Mouse (Mus musculus): Measurements from ENCODE around the gene Ifi203. TPM values are rescaled to one million over a fixed set of nuclear protein-coding genes. Genes with fewer than 3 reads are reported as not detected.
"Not testable (repeated sequence)": the region's sequence is repeated elsewhere in the genome, so short reads cannot be mapped to it uniquely, and the experiment has no call there.

Gene Ifi203
- total RNA-seq (2021) (10 to 100 TPM in 1 of 2 experiments, 1 to 10 TPM in 1; 9.6 to 14.0 TPM), polyA plus RNA-seq (2012; rRNA removed) (10.7 and 21.8 TPM in 2 replicates)
- long read RNA-seq, partial matches to known transcripts: 3 of 7 reads
- long read RNA-seq, other reads (novel, unspliced or antisense): 2 of 7 reads

DNA sequence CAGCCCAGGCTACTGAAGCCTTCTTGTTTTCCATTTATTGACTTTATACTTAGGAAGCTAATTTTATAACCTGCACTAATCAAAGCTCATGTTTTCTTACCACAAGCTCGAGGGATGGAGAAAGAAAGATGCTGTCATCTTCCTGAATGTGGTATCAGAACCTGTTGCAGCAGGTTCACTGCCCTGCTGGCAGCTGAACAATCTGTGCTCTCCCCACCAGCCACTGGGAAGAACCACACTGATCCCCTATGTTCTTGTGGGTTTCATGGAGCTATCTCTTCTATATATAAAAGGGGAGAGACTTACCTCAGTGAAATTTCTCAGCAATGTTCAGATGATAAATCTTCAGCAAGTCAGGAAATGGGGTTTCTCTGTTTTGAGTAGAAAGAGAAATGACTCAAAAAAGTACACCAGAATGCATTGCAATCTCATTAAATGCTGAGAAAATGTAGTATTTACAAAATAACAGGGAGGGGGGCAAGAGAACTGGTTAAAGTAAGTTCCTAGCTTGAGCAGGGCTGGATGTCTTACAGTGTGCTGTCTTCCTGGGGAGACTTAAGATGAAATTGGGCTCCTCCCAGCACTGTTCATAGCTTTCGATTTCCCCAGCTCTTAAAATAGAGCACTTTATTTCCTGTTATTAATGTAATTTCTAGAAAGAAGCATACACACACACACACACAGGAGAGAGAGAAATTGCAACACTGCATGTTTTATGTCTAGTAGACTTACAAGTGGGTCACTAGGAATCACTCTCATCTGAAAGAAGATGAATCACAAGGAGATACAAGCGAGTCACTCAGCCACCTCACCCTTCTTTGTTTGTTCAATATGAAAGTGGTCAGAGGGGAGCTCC is at the start of gene Ifi203, which contains the start of gene Mndal:
TSS of gene Ifi203 (minus strand) at position 749 of the 856 bp plus-strand sequence.
TSS of gene Mndal (minus strand) at position 568 of the 856 bp plus-strand sequence.
- peak in 1 of 2 experiments; percentile 10 for DNase-seq
- H3K9ac ChIP-seq (ENCODE audit: low read depth, low read length): peak within 1 kb of the TSS; percentile 63
- H3K4me1 ChIP-seq (ENCODE audit: control insufficient read depth, insufficient read depth, low read length); H3K79me2 ChIP-seq (replicated peaks; ENCODE audit: control insufficient read depth, insufficient read depth, low read length); H3K36me3 ChIP-seq (ENCODE audit: control insufficient read depth, insufficient read depth, low read length); H3K27me3 ChIP-seq (ENCODE audit: control insufficient read depth, insufficient read depth, low read length); intact Hi-C loops (cut with DNase I): not testable (repeated sequence)
- H3K27ac ChIP-seq: peak within 1 kb of the TSS; percentile 84
- H3K4me3 ChIP-seq: peak within 1 kb of the TSS; percentile 54
- 29% methylated on average over 3 of the region's 3 CpGs for WGBS

DNA sequence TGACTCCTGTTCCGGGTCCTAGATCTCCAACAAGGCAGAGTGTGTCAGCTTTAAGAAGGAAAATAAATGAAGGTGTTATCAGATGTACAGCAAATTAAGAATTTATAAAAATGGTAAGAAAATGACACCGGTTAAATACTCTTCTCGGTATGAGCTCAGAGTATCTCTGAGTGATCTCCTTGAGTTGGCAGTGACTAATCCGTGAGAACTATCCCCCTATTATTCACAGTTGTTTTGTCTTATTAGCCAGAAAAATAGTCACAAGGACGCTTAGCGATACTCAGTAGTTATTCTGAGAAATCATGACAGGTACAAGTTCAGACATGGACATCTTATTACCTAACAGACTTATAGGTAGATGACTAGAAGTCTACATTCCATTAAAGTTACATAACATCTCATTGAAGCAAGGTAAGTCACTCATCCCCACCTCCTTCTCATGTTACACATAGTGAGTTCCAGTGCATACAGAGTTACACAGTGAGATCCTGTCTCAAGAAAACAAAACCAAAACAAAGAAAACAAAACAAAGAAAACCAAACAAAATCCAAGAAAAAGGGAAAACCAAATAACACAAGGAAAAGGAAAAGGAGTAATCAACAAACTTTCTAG is 40.3 kb upstream of the Ifi203 start, which contains the start of gene Ifi202b:
TSS of gene Ifi202b (minus strand) at position 51 of the 612 bp plus-strand sequence.
- H3K27me3 ChIP-seq (ENCODE audit: control insufficient read depth, insufficient read depth, low read length); H3K36me3 ChIP-seq (ENCODE audit: control insufficient read depth, insufficient read depth, low read length); H3K79me2 ChIP-seq (replicated peaks; ENCODE audit: control insufficient read depth, insufficient read depth, low read length); DNase-seq; H3K27ac ChIP-seq; H3K9ac ChIP-seq (ENCODE audit: low read depth, low read length); intact Hi-C loops (cut with DNase I); H3K4me3 ChIP-seq; H3K4me1 ChIP-seq (ENCODE audit: control insufficient read depth, insufficient read depth, low read length): not testable (repeated sequence)
- WGBS: 87% methylated on average over 6 of the region's 6 CpGs

- DNase-seq; H3K79me2 ChIP-seq (replicated peaks; ENCODE audit: control insufficient read depth, insufficient read depth, low read length); H3K27ac ChIP-seq; H3K27me3 ChIP-seq (ENCODE audit: control insufficient read depth, insufficient read depth, low read length); H3K36me3 ChIP-seq (ENCODE audit: control insufficient read depth, insufficient read depth, low read length); H3K4me1 ChIP-seq (ENCODE audit: control insufficient read depth, insufficient read depth, low read length); H3K4me3 ChIP-seq; intact Hi-C loops (cut with DNase I); H3K9ac ChIP-seq (ENCODE audit: low read depth, low read length): not testable (repeated sequence)
- WGBS: 6% methylated on average over 3 of the region's 3 CpGs
These were observed 38.6 kb upstream of the Ifi203 start for GRCm38 (mm10) chr1:173981038-173981437.

GRCm38 (mm10) chr1:173977622-173978021 is 35.1 kb upstream of the Ifi203 start:
- TF ChIP-seq CTCF (IDR thresholded peaks at IDR 0.05) (no peak), EP300 (IDR thresholded peaks at IDR 0.05; ENCODE audit: insufficient read depth, low read depth, low read length) (no peak), POLR2A (IDR thresholded peaks at IDR 0.05; ENCODE audit: insufficient read depth, low read depth, low read length) (no peak)
- Histone ChIP-seq H3K27me3 (ENCODE audit: control insufficient read depth, insufficient read depth, low read length) (no peaks in the 10 kb centered on the region), H3K27ac (no peak overlapping the region), H3K79me2 (replicated peaks; ENCODE audit: control insufficient read depth, insufficient read depth, low read length) (no peaks in the 10 kb centered on the region), H3K36me3 (ENCODE audit: control insufficient read depth, insufficient read depth, low read length) (no peaks in the 10 kb centered on the region), H3K4me3 (no peak overlapping the region), H3K9ac (ENCODE audit: low read depth, low read length) (no peak overlapping the region), H3K4me1 (ENCODE audit: control insufficient read depth, insufficient read depth, low read length) (no peaks in the 10 kb centered on the region; the same call in 1 of the 2 replicates)
- intact Hi-C loops (cut with DNase I): no loop called here
- no peak for DNase-seq

DNA sequence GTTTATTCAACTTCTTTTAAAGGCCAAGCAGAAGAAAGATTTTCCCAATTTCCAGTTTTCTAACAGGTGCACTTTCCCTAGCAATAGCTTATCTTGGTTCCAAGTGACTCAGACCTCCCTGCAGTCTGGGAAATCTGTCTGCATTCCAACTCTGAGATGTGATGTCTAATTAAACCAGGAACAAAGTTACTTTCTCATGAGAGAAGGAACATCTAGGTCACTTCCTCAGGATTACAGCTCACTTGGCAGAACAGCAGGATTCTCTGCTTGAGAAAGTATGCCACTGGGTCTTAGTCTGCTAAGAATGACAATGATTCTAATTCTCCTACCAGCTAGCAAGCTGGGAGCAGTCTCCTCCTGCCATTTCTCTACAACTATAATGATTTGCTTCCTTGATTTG is 30.6 kb upstream of the Ifi203 start:
- Histone ChIP-seq H3K9ac (ENCODE audit: low read depth, low read length) (no peak overlapping the region), H3K4me3 (no peak overlapping the region), H3K27ac (no peak overlapping the region), H3K4me1 (ENCODE audit: control insufficient read depth, insufficient read depth, low read length) (no peaks in the 10 kb centered on the region), H3K27me3 (ENCODE audit: control insufficient read depth, insufficient read depth, low read length) (no peaks in the 10 kb centered on the region), H3K79me2 (replicated peaks; ENCODE audit: control insufficient read depth, insufficient read depth, low read length) (no peaks in the 10 kb centered on the region), H3K36me3 (ENCODE audit: control insufficient read depth, insufficient read depth, low read length) (no peaks in the 10 kb centered on the region)
- intact Hi-C loops (cut with DNase I): no loop called here
- TF ChIP-seq POLR2A (IDR thresholded peaks at IDR 0.05; ENCODE audit: insufficient read depth, low read depth, low read length): no peak
- no peak for TF ChIP-seq CTCF (IDR thresholded peaks at IDR 0.05)
- no peak for TF ChIP-seq EP300 (IDR thresholded peaks at IDR 0.05; ENCODE audit: insufficient read depth, low read depth, low read length)
- no peak for DNase-seq

- H3K4me1 ChIP-seq (ENCODE audit: control insufficient read depth, insufficient read depth, low read length); intact Hi-C loops (cut with DNase I); H3K4me3 ChIP-seq; DNase-seq; H3K27ac ChIP-seq; H3K36me3 ChIP-seq (ENCODE audit: control insufficient read depth, insufficient read depth, low read length); H3K79me2 ChIP-seq (replicated peaks; ENCODE audit: control insufficient read depth, insufficient read depth, low read length); H3K9ac ChIP-seq (ENCODE audit: low read depth, low read length); H3K27me3 ChIP-seq (ENCODE audit: control insufficient read depth, insufficient read depth, low read length): not testable (repeated sequence)
- 79% methylated on average over 1 of the region's 1 CpGs for WGBS
These were observed 19.0 kb upstream of the Ifi203 start for GRCm38 (mm10) chr1:173961491-173961890.

DNA sequence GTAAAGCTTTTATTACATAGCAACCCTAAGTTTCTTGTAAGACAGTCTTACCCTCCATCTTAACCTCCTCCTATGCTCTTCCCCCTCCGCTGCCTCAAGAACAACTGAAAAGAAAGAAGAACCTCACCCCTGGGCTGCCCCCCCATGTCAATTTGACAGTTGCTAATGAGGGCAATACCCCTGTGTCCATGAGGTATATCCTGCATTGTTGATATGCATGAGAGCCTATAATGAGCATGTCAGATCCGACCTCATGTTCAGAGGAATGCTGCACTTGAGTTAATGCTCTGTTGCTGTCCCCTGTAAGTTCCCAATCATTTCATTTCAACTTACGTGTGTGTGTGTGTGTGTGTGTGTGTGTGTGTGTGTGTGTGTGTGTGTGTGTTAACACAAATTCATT is 17.5 kb upstream of the Ifi203 start:
- H3K4me3 ChIP-seq; H3K79me2 ChIP-seq (replicated peaks; ENCODE audit: control insufficient read depth, insufficient read depth, low read length); H3K27me3 ChIP-seq (ENCODE audit: control insufficient read depth, insufficient read depth, low read length); H3K36me3 ChIP-seq (ENCODE audit: control insufficient read depth, insufficient read depth, low read length); H3K9ac ChIP-seq (ENCODE audit: low read depth, low read length); H3K27ac ChIP-seq; H3K4me1 ChIP-seq (ENCODE audit: control insufficient read depth, insufficient read depth, low read length); DNase-seq; intact Hi-C loops (cut with DNase I): not testable (repeated sequence)
- WGBS: 66% methylated on average over 3 of the region's 3 CpGs

GRCm38 (mm10) chr1:173955839-173956527 is 13.5 kb upstream of the Ifi203 start:
- H3K79me2 ChIP-seq (replicated peaks; ENCODE audit: control insufficient read depth, insufficient read depth, low read length); H3K27me3 ChIP-seq (ENCODE audit: control insufficient read depth, insufficient read depth, low read length); H3K4me1 ChIP-seq (ENCODE audit: control insufficient read depth, insufficient read depth, low read length); H3K4me3 ChIP-seq; intact Hi-C loops (cut with DNase I); H3K9ac ChIP-seq (ENCODE audit: low read depth, low read length); H3K27ac ChIP-seq; DNase-seq; H3K36me3 ChIP-seq (ENCODE audit: control insufficient read depth, insufficient read depth, low read length): not testable (repeated sequence)
- 70% methylated on average over 3 of the region's 3 CpGs for WGBS

All from heart, adult 2 months (tissue).